Mouse (Mus musculus): ENCODE measurements at regions not wholly inside any gene's neighbourhood (a gene's known extent, or its start where the extent isn't known, plus 50 kb on each side); places are given as distances from the start of the nearest gene placed in this dataset.

- TF ChIP-seq CTCF (IDR thresholded peaks at IDR 0.05; ENCODE audit: insufficient read depth, low read length) (no peak), POLR2A (IDR thresholded peaks at IDR 0.05; ENCODE audit: borderline replicate concordance, extremely low read depth, low read depth, low read length) (no peak)
Observed at GRCm38 (mm10) chr4:153019211-153019610, 463.4 kb downstream of the Ajap1 start.
